Mouse (Mus musculus) induced T-regulatory cell, adult 2 months (primary cell): ENCODE results near the gene Bcl2l12.
A peak's percentile ranks its signal among the peaks of the same experiment; 100 is the strongest.

Experiments
- DNase-seq: peaks from one replicate; pipeline ENCODE4 v3.0.0-alpha.2; 2012; ENCODE audit warnings: low read depth

Bcl2l12 gene

DNA sequence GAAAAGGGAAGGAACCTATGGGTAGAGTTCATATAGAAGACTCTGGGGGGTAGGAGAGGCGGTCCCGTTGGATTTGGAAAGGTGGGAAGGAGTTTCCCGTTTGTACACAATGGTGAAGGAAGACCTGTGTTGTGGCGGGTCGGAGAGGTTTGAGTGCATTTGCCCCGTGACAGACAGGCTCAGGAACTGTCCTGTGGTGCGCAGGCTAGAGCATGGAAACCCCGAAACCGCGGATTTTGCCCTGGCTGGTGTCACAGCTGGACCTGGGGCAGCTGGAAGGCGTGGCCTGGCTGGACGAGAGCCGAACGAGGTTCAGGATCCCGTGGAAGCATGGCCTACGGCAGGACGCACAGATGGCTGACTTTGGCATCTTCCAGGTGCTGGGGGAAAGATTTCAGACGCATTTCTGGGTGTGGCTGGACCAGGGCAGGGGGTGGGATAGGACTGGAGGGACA lies at the start of gene Bcl2l12:
Gene Bcl2l12, minus strand, starts transcription at position 212 of the 455 bp plus-strand sequence.
- DNase-seq: peak; percentile 61

GRCm38 (mm10) chr7:45047491-45047890 lies 49.0 kb upstream of the Bcl2l12 start:
- no peak for DNase-seq

DNA sequence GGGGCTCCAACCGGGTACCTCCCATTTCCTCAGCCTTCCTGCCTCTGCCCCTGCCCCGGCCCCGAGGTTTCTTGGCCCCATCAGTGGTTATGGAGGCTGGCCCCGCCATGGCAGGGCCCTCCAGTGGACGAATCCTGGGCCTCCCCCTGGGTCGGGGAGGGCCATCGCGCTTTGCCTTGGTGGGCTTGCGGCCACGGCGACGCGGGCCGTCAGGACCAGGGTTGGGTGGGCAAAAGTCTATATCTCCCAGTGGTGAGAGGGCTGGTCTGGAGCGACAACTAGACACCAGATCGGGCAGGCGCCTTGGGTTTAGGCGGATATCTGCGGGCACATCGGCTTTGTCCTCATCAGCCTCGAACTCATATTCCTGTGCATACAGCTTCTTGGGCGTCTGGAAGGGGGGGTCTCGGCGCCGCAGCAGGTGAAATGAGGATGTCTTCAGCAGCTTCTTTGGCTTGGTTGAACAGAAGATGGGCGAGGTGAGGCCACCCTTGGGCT lies 48.4 kb upstream of the Bcl2l12 start:
- DNase-seq: no peak

- DNase-seq: no peak
Measured at GRCm38 (mm10) chr7:45045741-45046140, 47.2 kb upstream of the Bcl2l12 start.

DNA sequence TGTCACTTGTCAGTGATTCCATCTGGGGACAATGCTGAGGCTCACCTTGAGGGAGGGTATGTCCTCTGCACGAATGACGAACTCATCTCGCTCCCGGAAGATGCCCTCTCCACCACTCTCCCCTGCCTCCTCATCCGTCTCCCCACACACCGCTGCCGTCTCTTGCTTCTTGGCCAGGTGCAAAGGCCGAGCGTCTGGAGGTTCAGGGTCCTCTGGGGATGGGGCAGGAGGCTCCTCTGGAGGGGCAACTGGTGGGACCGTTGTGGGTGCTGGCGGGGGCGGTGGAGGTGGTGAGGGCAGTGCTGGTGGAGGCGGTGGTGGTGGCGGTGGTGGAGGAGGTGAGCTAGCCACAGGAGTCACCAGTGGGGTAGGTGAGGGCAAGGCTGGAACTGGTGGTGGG lies 44.8 kb upstream of the Bcl2l12 start:
- DNase-seq: no peak

DNA sequence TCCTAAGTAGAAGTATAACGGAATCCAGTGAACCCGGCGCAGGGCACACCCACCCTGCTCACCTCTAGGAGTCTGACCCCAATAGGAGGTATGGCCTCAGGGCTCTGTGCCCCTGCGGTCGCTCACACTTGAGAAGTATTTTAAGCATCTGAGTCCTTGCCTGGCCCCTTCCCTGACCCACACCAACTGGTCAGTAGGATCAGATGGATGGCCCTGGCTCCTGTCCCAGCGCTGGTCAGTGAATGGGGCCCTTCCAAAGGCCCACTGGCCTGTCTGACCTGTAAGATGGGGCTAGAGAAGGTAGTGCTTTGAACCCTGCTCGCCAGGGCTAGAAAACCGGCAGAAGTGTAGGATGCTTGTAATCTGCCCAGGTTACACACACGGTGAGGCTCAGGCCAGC lies 42.3 kb upstream of the Bcl2l12 start:
- no peak for DNase-seq

- no peak for DNase-seq
Measured at GRCm38 (mm10) chr7:45038411-45038810, 39.9 kb upstream of the Bcl2l12 start.

- DNase-seq: peak; percentile 84
Measured at GRCm38 (mm10) chr7:45037720-45038361, 39.3 kb upstream of the Bcl2l12 start.

GRCm38 (mm10) chr7:45036702-45037101 lies 38.2 kb upstream of the Bcl2l12 start:
- no peak for DNase-seq

DNA sequence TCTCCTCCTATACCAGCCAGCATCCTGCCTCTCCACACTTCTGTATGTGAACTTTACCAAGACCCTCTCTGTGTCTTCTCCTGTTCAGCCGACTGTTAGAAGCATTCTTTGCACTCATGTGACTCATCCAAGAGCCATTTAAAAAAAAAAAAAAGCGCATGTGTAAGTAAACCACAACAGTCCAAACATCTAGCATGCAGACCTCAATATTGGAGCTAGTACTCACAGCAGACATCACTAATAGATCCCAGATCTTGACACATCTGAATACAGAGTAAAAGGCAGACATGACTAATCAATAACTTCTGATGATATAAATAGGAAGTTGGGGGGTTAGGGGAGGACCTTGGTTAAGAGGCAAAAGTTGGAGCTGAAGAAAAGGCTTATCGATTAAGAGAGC lies 37.1 kb upstream of the Bcl2l12 start:
- DNase-seq: no peak

DNA sequence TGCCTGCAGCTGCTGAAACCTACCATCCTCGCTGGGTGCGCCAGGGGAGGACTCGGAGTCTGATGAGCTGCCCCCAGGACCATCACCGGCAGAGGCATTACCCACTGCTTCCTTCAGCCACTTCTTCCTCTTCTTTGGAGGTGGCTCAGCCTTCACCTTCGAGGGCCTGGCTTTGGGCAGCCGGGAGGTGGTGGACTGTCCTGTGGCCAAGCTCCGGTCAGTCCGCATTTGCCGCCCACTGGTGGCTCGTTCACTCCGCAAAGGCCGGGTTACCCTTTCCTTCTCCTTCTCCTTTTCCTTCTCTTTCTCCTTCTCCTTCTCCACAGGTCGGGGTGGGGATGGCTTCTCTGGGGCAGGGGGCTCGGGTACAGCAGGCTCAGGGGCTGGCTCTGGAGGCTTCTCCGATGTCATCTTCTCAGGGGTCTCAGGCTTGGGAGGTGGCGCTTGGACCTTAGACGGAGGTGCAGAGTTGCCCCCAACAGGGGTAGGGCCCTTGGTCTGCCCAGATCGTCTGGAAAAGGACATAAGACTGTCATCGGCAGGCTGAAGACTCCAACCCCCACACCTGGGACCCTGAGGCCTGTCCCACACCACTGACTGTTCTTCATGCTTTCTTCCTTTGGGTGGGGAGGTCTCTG lies 35.3 kb upstream of the Bcl2l12 start:
- DNase-seq: no peak

GRCm38 (mm10) chr7:45030857-45031256 lies 32.3 kb upstream of the Bcl2l12 start:
- no peak for DNase-seq

- DNase-seq: no peak
Measured at GRCm38 (mm10) chr7:45029995-45030394, 31.5 kb upstream of the Bcl2l12 start.

DNA sequence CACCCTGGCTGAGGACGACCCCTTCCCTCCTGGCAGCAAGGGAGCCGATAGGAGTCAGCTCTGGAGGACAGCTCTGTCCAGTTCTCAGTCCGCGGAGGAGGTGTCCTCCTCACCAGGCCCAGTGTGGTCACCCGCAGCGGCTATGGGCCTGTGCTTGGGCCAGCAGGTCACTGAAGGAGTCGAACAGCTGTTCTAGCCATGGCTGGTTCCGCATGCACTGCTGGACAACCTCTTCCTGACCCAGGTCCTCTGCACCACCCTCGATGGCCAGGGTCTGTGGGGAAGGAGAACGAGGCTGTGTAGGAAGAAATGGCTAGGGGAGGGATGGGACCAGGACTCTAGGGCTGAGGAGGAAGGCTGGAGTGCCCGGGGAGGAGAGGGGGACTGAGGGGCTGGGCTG lies 29.8 kb upstream of the Bcl2l12 start:
- DNase-seq: no peak

DNA sequence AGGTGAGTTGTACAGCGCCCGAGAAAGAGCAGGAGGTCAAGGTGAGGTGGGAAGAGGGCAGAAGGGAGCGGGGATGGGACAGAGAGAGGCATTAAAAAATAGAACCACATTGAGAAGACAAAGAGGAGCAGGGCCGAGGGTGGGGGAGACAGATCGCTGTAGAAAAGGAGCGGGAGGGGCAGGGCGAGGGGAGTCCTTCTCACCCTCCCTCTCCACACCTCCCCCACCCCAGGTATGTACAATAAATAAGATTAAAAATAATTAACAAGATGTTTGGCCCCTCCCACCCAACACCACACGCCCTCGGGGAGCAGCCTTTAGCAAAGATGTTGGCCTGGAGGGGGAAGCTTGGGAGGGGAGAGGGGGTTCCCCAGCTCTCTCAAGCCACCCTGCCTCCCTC lies 29.2 kb upstream of the Bcl2l12 start:
- DNase-seq: no peak

DNA sequence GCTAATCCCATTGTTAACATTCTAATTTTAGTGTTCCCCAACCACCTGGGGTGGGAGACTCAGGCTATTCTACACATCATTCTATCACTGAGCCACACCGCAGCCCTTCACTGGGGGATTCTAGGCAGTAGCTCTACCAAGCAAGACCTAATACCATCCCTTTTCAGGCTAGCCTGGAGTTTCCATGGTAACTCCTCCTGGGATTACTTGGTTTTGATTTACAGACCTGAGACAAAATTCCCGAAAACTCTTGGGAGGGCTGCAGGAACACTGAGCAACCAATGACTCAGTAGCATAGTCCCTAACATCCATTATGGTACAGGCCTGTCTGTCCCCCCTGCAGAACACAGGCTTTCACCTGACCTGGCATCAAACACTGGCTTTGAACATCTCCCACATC lies 27.7 kb upstream of the Bcl2l12 start:
- no peak for DNase-seq

GRCm38 (mm10) chr7:45025601-45026220 lies 27.2 kb upstream of the Bcl2l12 start:
- DNase-seq: no peak

DNA sequence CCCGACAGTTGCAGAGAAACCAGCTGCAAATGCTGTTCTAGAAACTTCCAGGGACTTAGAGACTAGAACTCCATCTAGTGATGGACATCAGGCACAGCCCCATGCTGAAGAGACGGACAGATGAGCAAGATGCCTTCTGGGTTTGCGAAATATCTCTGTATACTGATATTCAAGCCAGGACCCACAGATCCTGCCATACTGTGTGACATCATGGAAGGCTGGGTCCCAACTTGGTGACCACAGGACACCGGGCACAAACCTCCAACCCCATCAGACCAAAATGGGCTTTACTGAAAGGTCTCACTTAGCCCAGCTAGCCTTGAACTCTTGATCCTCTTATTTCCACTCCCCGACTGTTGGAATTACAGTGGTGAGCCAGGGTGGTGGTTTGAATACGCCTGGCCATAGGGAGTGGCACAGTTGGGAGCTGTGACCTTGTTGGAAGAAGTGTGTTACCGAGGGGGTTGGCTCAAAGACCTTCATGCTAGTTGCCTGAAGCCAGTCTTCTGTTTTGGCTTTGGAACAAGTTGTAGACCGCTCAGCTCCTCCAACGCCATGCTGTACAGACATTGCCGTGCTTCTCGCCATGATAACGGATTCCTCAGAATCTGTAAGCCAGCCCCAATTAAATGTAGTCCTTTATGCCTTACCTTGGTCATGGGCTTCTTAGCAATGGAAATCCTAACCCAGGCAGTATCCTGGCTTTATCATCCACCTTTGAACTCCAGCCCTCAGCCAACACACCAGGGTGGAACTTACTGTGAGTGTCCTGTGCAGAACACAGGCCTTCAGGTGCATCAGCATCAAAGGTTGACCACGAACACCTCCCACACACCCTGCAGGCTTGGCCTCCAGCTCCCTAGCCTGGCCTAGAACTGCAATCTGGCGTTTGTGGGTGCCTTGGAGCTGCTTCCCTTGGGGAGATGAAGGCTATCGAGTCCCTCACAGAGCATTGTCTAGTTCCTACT lies 26.1 kb upstream of the Bcl2l12 start:
- no peak for DNase-seq

DNA sequence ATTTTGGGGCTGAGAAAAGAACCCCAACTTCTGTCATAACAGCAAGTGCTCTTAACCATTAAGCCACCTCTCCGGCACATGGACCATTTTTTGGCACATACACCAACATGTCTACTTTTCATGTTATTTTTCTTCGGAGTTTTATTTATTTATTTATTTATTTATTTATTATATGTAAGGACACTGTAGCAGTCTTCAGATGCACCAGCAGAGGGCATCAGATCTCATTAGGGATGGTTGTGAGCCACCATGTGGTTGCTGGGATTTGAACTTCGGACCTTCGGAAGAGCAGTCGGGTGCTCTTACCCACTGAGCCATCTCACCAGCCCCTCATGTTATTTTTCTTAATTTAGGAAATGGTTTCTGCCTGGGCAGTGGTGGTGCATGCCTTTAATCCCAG lies 25.2 kb upstream of the Bcl2l12 start:
- DNase-seq: peak; percentile 62

DNA sequence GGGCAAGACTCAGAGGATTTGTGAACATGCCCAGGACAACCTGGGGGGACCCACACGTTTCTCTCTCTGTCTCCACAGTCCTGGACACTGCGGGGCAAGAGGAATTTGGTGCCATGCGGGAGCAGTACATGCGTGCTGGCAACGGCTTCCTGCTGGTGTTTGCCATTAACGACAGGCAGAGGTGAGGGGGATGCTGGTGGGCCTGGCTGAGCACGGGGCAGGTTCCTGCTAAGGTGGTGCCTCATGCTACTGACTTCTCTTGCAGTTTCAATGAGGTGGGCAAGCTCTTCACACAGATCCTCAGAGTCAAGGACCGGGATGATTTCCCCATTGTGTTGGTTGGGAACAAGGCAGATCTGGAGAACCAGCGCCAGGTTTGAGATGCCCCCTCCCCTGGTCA lies 21.7 kb upstream of the Bcl2l12 start:
- no peak for DNase-seq

GRCm38 (mm10) chr7:45019031-45019571 lies 20.6 kb upstream of the Bcl2l12 start:
- peak; percentile 47 for DNase-seq
